Comparison of ENCODE assay signal across 12 mouse cellular contexts in the genomic region with DNA sequence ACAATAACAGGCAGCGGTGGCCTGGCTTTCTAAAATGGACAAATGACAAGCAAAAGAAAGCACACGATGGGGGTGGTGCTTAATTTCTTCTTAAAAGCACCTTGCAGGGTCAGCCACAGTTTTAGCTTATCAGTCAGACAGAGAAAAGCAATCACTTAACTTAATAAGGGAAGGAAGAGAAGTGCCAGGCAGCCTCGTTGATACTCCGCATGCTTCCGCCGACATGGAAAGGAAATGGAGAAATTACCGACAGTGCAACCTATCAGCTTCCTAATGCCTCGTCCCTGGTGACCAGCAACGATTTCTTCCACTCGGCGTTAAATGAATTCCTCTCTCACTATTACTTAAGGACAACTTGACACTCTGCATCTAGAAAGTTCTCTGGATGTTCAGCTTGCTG.
DNase-seq lines count a peak whose midpoint lies in the region; ATAC-seq and TF ChIP-seq lines count a peak whose summit lies in the region.
"Had no signal": no experiment of that assay in that cellular context is flagged by ENCODE, and none has a peak within 500 bp of the region (broad histone marks: within the 10 kb centered on the region; RNA-seq: fewer than 3 reads in every experiment).

No protein-coding gene starts in this region.

- 23% methylated on average over 11 of the region's 11 CpGs for whole genome bisulfite sequencing in heart, postnatal 0 days
- WGBS in limb, embryonic 15.5 days = 39% methylated on average over 11 of the region's 11 CpGs

- H3K4me2 ChIP-seq in heart, postnatal 0 days (ENCODE audit: low read depth, low read length) = 0 out of 2 replicates have a peak overlapping the region, but pooled peaks have one; percentile 18
- no peak overlapping the region for H3K4me2 ChIP-seq in limb, embryonic 15.5 days

- H3K27me3 ChIP-seq in heart, postnatal 0 days (ENCODE audit: control insufficient read depth, insufficient read depth, low read length) = no peaks in the 10 kb centered on the region
- H3K27me3 ChIP-seq in limb, embryonic 15.5 days = no peaks in the 10 kb centered on the region

- peak overlapping the region; percentile 15; the same call in 1 of the 2 replicates for H3K27ac ChIP-seq in heart, postnatal 0 days (ENCODE audit: low read depth)
- H3K27ac ChIP-seq in brown adipose tissue, adult 24 weeks (replicated peaks; ENCODE audit: low read depth, low read length) = 0 out of 2 replicates have a peak overlapping the region, but pooled peaks have one; percentile 66
- peak overlapping the region; percentile 67 for H3K27ac ChIP-seq in limb, embryonic 15.5 days

- no peaks in the 10 kb centered on the region for H3K9me3 ChIP-seq in heart, postnatal 0 days (replicated peaks; ENCODE audit: control insufficient read depth, low read length)
- no peaks in the 10 kb centered on the region for H3K9me3 ChIP-seq in limb, embryonic 15.5 days

- peaks cover 24% of the 10 kb centered on the region for H3K4me1 ChIP-seq in heart, postnatal 0 days (ENCODE audit: control insufficient read depth, insufficient read depth)
- H3K4me1 ChIP-seq in brown adipose tissue, adult 24 weeks (ENCODE audit: control insufficient read depth, insufficient read depth, insufficient read length, low read length) = peaks cover 39% of the 10 kb centered on the region
- H3K4me1 ChIP-seq in limb, embryonic 15.5 days = peaks cover 81% of the 10 kb centered on the region

- no peak overlapping the region for H3K4me3 ChIP-seq in heart, postnatal 0 days (ENCODE audit: low read depth, low read length)
- no peak overlapping the region for H3K4me3 ChIP-seq in brown adipose tissue, adult 24 weeks (ENCODE audit: insufficient read depth, low read depth, low read length)
- no peak overlapping the region for H3K4me3 ChIP-seq in limb, embryonic 15.5 days

- DNase-seq in heart, postnatal 0 days (ENCODE audit: low spot score) = no peak
- DNase-seq in heart, postnatal 36 days = no peak
- peak; percentile 34 for DNase-seq in 416B (ENCODE audit: low read depth)
- DNase-seq in urinary bladder, adult 18-20 months (ENCODE audit: low spot score in 2 of 2) = no peak
- DNase-seq: adrenal gland, postnatal 36 days; cerebellum, adult 11-12 months; kidney, postnatal 36 days; lung, postnatal 14 days; thymus, postnatal 25 days had no signal

- no peak overlapping the region for H3K9ac ChIP-seq in heart, postnatal 0 days (replicated peaks; ENCODE audit: low read depth, low read length)
- no peak overlapping the region for H3K9ac ChIP-seq in limb, embryonic 15.5 days

- no peak for ATAC-seq in heart, postnatal 0 days (ENCODE audit: insufficient read depth, low read depth)
- ATAC-seq in limb, embryonic 15.5 days (ENCODE audit: insufficient number of reproducible peaks, low FRiP score, low TSS enrichment, low read depth) = no peak
- ATAC-seq in inflammation-experienced regulatory T-cells, adult 6 months = no peak

- no peaks in the 10 kb centered on the region for H3K36me3 ChIP-seq in heart, postnatal 0 days (replicated peaks; ENCODE audit: control insufficient read depth, insufficient read depth, low read length)
- H3K36me3 ChIP-seq in limb, embryonic 15.5 days = no peaks in the 10 kb centered on the region

- intact Hi-C loops in heart, postnatal 36 days (cut with DNase I) = loop anchor here (5.0 kb wide), 1 partner anchor 49 kb away; no protein-coding TSS in a partner anchor

- TF ChIP-seq CTCF in heart, postnatal 0 days (IDR thresholded peaks at IDR 0.05; ENCODE audit: low read depth) = no peak

- TF ChIP-seq EP300 in heart, postnatal 0 days (IDR thresholded peaks at IDR 0.05; ENCODE audit: low read depth) = no peak

Comparison
In these comparisons a context has a peak if more than half of its experiments do, and no peak if none do; other contexts are left out.
1. H3K27ac ChIP-seq: peak in every context shown above with its lines; median percentile 67 in limb, embryonic 15.5 days; 66 in brown adipose tissue, adult 24 weeks; 15 in heart, postnatal 0 days.